Mouse (Mus musculus): ENCODE measurements around the gene Sema3c. TPM values are rescaled to one million over a fixed set of nuclear protein-coding genes. Genes with fewer than 3 reads are reported as not detected.
A peak's percentile ranks its signal among the peaks of the same experiment; 100 is the strongest.
"Not testable (repeated sequence)": the region's sequence is repeated elsewhere in the genome, so short reads cannot be mapped to it uniquely, and the experiment has no call there.

Sema3c gene
- polyA plus RNA-seq (2015; fragmentation: Nextera tagmentation; extraction: Ambion mirVana): 13.0 and 14.5 TPM in 2 replicates

DNA sequence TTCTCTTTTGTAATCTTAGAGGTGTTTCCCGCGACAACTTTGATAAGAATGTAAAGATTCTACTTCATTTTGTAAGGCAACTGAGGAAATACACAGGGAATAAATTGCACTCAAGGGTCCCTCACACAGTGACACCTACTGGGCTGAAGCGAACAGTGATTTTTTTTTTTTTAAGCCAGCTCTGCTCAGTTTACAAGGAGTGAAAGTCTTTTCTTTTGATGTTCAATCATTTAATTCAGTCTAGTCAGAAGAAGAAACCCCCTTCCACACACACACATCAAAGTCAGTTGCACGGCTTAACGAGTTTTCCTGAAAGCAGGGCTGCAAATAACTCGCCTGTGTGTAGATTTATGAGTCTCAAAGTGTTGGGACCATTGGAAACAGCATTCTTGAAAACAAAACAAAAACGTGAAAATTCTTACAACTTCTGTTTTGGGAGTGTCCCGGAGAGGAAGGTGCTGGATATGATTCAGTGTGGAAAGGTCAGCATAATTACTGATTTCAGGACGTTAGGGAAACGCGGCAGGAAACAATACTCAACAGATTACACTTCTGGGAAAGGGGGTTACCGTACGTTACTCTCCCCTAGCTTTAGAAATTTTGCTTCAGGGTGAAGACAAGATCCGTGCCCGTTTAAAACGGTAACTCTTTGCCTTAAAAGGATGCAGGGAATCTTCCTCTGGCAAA, at the start of gene Sema3c:
TSS of gene Sema3c (plus strand) at position 588 of the 687 bp plus-strand sequence.
- Histone ChIP-seq H3K27me3 (0 out of 2 replicates have a peak, but pooled peaks cover 4% of the 10 kb centered on the region), H3K4me1 (replicated peaks) (peaks cover 12% of the 10 kb centered on the region), H3K27ac (peak within 1 kb of the TSS; percentile 44), H3K4me3 (peak within 1 kb of the TSS; percentile 72), H3K9me3 (no peaks in the 10 kb centered on the region), H3K4me2 (peak within 1 kb of the TSS; percentile 88), H3K36me3 (no peaks in the 10 kb centered on the region), H3K9ac (peak within 1 kb of the TSS; percentile 81)
- WGBS: 1% methylated on average over 16 of the region's 16 CpGs
- no peak; the same call in 1 of the 2 replicates for ATAC-seq (ENCODE audit: low FRiP score)

DNA sequence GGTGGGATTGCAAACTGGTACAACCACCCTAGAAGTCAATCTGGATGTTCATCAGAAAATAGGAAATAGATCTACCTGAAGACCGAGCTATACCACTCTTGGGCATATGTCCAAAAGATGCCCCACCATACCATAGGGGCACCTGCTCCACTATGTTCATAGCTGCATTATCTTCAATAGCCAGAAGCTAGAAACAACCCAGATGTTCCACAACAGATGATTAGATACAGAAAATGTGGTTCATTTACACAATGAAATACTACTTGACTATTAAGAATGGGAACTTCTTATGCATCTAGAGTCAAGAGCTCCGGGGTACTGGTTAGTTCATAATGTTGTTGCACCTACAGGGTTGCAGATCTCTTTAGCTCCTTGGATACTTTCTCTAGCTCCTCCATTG, 42.9 kb upstream of the Sema3c start:
- ATAC-seq (ENCODE audit: low FRiP score); H3K36me3 ChIP-seq; H3K4me3 ChIP-seq; H3K9ac ChIP-seq; H3K27me3 ChIP-seq; H3K9me3 ChIP-seq; H3K4me2 ChIP-seq; H3K27ac ChIP-seq; H3K4me1 ChIP-seq (replicated peaks): not testable (repeated sequence)
- 94% methylated on average over 2 of the region's 2 CpGs for WGBS

DNA sequence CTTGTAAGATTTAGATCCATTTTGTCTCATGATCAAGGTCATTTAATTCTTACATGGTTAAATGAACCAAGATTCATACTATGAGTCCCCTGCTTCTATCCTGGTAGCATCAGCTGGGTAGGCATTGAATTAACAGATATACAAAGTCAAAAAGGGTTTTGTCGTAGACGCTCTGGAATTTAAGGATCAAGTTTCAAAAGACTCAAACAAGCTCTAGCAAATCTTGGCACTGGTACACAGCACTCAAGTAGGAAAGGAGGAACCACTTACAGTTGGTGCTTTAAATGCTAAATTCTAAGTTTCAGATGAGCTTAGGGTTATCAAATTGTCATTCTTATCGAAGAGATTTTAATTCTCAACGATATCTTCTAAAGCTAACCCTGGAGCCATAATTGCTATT, 30.9 kb upstream of the Sema3c start:
- Histone ChIP-seq H3K9me3 (no peaks in the 10 kb centered on the region), H3K4me1 (replicated peaks) (no peaks in the 10 kb centered on the region), H3K9ac (no peak overlapping the region), H3K4me3 (no peak overlapping the region), H3K27ac (no peak overlapping the region), H3K27me3 (no peaks in the 10 kb centered on the region), H3K4me2 (no peak overlapping the region), H3K36me3 (no peaks in the 10 kb centered on the region)
- 74% methylated on average over 4 of the region's 4 CpGs for WGBS
- no peak for ATAC-seq (ENCODE audit: low FRiP score)

- WGBS: 90% methylated on average over 2 of the region's 2 CpGs
- no peak overlapping the region for H3K4me2 ChIP-seq
Observed at GRCm38 (mm10) chr5:17544904-17545449, 29.1 kb upstream of the Sema3c start.

DNA sequence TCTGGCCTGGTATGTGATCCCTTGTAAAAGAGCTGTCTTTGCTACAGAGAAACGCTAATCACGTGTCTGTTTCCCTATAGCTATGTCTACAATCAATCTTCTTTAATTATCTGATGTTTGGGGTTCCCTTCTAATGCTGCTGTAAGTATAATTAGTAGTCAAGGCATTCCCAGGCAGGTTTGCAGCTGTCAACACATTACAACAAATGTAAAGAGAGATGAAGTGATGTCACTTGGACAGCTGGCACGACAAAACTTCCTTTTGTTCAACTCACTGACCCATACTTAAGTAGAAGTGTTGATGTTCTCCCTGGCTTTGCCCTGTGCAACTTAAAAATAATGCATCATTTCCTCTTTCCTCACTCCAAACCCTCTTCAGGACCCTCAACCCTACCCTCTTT, 22.4 kb upstream of the Sema3c start:
- Histone ChIP-seq H3K36me3 (no peaks in the 10 kb centered on the region), H3K4me1 (replicated peaks) (peaks cover 4% of the 10 kb centered on the region; the same call in 1 of the 2 replicates), H3K27ac (no peak overlapping the region), H3K27me3 (no peaks in the 10 kb centered on the region), H3K4me3 (no peak overlapping the region), H3K9ac (no peak overlapping the region), H3K4me2 (no peak overlapping the region), H3K9me3 (no peaks in the 10 kb centered on the region)
- 38% methylated on average over 3 of the region's 3 CpGs for WGBS
- ATAC-seq (ENCODE audit: low FRiP score): no peak

More at GRCm38 (mm10) chr5:17544904-17545449, 29.1 kb upstream of the Sema3c start:
- H3K9me3 ChIP-seq: no peaks in the 10 kb centered on the region
- H3K4me3 ChIP-seq: no peak overlapping the region
- H3K36me3 ChIP-seq: no peaks in the 10 kb centered on the region
- H3K4me1 ChIP-seq (replicated peaks): no peaks in the 10 kb centered on the region
- H3K9ac ChIP-seq: no peak overlapping the region
- ATAC-seq (ENCODE audit: low FRiP score): no peak
- no peak overlapping the region for H3K27ac ChIP-seq
- H3K27me3 ChIP-seq: no peaks in the 10 kb centered on the region

- Histone ChIP-seq H3K4me2 (no peak overlapping the region), H3K4me1 (replicated peaks) (peaks cover 4% of the 10 kb centered on the region; the same call in 1 of the 2 replicates), H3K9me3 (no peaks in the 10 kb centered on the region), H3K9ac (no peak overlapping the region), H3K27ac (no peak overlapping the region), H3K36me3 (no peaks in the 10 kb centered on the region), H3K27me3 (no peaks in the 10 kb centered on the region), H3K4me3 (no peak overlapping the region)
- 40% methylated on average over 7 of the region's 7 CpGs for WGBS
- ATAC-seq (ENCODE audit: low FRiP score): peak; percentile 68; the same call in 1 of the 2 replicates
Observed at GRCm38 (mm10) chr5:17556073-17556473, 18.0 kb upstream of the Sema3c start.

DNA sequence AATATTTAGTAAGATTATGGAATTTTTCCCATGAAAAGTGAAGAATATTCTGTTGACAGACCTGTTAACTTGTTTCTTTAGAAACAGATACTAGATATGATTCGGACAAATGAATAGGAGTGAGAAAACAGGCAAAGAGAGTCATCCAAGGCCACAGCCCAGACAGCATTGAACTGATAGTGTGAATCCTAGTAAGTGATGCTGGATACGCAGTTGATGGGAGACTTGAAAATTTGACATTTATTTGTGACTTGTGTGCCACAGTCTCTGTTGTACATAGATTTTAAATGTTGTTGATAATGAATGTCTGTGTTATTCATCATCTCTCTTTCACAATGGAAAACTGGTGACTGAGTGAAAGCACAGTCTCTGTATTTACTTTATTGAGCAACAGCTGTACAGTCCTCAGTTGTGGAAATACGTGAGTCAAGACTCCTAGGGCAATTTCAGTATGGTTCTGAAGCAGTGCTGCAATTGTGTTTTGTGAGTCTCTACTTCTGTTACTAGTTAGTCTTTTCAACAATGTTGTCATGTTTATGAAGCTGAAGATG, 17.3 kb upstream of the Sema3c start:
- 94% methylated on average over 3 of the region's 3 CpGs for WGBS
- Histone ChIP-seq H3K36me3 (no peaks in the 10 kb centered on the region), H3K9me3 (no peaks in the 10 kb centered on the region), H3K27me3 (no peaks in the 10 kb centered on the region), H3K9ac (no peak overlapping the region), H3K4me1 (replicated peaks) (peaks cover 4% of the 10 kb centered on the region; the same call in 1 of the 2 replicates), H3K4me3 (no peak overlapping the region), H3K27ac (no peak overlapping the region), H3K4me2 (no peak overlapping the region)
- ATAC-seq (ENCODE audit: low FRiP score): no peak

- Histone ChIP-seq H3K9me3 (no peaks in the 10 kb centered on the region), H3K4me3 (no peak overlapping the region), H3K4me2 (no peak overlapping the region), H3K36me3 (no peaks in the 10 kb centered on the region), H3K9ac (no peak overlapping the region), H3K4me1 (replicated peaks) (peaks cover 12% of the 10 kb centered on the region), H3K27ac (no peak overlapping the region), H3K27me3 (0 out of 2 replicates have a peak, but pooled peaks cover 4% of the 10 kb centered on the region)
- ATAC-seq (ENCODE audit: low FRiP score): no peak
- WGBS: 89% methylated on average over 6 of the region's 6 CpGs
Observed at GRCm38 (mm10) chr5:17571571-17571970, 2.5 kb upstream of the Sema3c start.

- H3K27ac ChIP-seq: peak overlapping the region; percentile 44
- H3K27me3 ChIP-seq: 0 out of 2 replicates have a peak, but pooled peaks cover 4% of the 10 kb centered on the region
- H3K4me3 ChIP-seq: peak overlapping the region; percentile 72
- H3K4me2 ChIP-seq: peak overlapping the region; percentile 88
- peak overlapping the region; percentile 81 for H3K9ac ChIP-seq
- peak; percentile 96 for ATAC-seq (ENCODE audit: low FRiP score)
- under 1% methylated on average over 59 of the region's 59 CpGs for WGBS
- peaks cover 12% of the 10 kb centered on the region for H3K4me1 ChIP-seq (replicated peaks)
- no peaks in the 10 kb centered on the region for H3K9me3 ChIP-seq
- H3K36me3 ChIP-seq: no peaks in the 10 kb centered on the region
Observed at GRCm38 (mm10) chr5:17574413-17575182, 517 bp downstream of the Sema3c start.

DNA sequence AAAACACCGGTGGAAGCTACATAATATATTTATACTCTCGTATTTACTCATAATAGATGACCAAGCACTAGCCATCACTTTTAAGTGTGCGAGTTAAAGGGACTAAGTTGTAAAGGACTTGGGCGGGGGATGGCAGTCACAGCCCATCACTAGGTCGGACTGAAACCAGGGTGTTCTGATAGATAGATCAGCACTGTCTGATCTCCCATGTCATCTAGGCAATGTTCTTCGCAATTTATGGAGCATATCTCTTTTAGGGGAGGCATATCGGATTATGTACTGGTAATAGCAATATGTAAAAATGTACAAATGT, 1.1 kb downstream of the Sema3c start:
- Histone ChIP-seq H3K9ac (peak overlapping the region; percentile 81; the same call in 1 of the 2 replicates), H3K27me3 (0 out of 2 replicates have a peak, but pooled peaks cover 4% of the 10 kb centered on the region), H3K4me2 (peak overlapping the region; percentile 88), H3K4me1 (replicated peaks) (peaks cover 12% of the 10 kb centered on the region), H3K27ac (no peak overlapping the region), H3K36me3 (no peaks in the 10 kb centered on the region), H3K9me3 (no peaks in the 10 kb centered on the region), H3K4me3 (peak overlapping the region; percentile 72)
- 17% methylated on average over 7 of the region's 7 CpGs for WGBS
- peak; percentile 25; the same call in 1 of the 2 replicates for ATAC-seq (ENCODE audit: low FRiP score)

GRCm38 (mm10) chr5:17576069-17576468, 2.0 kb downstream of the Sema3c start:
- Histone ChIP-seq H3K9ac (no peak overlapping the region), H3K36me3 (no peaks in the 10 kb centered on the region), H3K27me3 (0 out of 2 replicates have a peak, but pooled peaks cover 4% of the 10 kb centered on the region), H3K4me1 (replicated peaks) (peaks cover 12% of the 10 kb centered on the region), H3K27ac (no peak overlapping the region), H3K9me3 (no peaks in the 10 kb centered on the region), H3K4me2 (0 out of 2 replicates have a peak overlapping the region, but pooled peaks have one; percentile 19), H3K4me3 (peak overlapping the region; percentile 4; the same call in 1 of the 2 replicates)
- WGBS: 53% methylated on average over 2 of the region's 2 CpGs
- ATAC-seq (ENCODE audit: low FRiP score): no peak

GRCm38 (mm10) chr5:17582047-17582515, 8.0 kb downstream of the Sema3c start:
- no peak overlapping the region for H3K9ac ChIP-seq
- H3K9me3 ChIP-seq: no peaks in the 10 kb centered on the region
- peaks cover 8% of the 10 kb centered on the region for H3K4me1 ChIP-seq (replicated peaks)
- H3K27me3 ChIP-seq: 0 out of 2 replicates have a peak, but pooled peaks cover 4% of the 10 kb centered on the region
- no peak overlapping the region for H3K4me2 ChIP-seq
- ATAC-seq (ENCODE audit: low FRiP score): peak; percentile 49
- H3K27ac ChIP-seq: no peak overlapping the region
- WGBS: 27% methylated on average over 2 of the region's 2 CpGs
- H3K4me3 ChIP-seq: no peak overlapping the region
- no peaks in the 10 kb centered on the region for H3K36me3 ChIP-seq
